Mouse (Mus musculus) bone marrow, adult 2 months (tissue): ENCODE results near the gene Mrc1.

ENCODE experiments used
- CTCF ChIP-seq: fragments of 200-500 bp; IDR thresholded peaks from 2 replicates; pipeline ENCODE4 v1.5.1; 2011; ENCODE audit warnings: low read length, control low read depth; ENCODE audit not compliant: control insufficient read depth, insufficient read depth
- POLR2A ChIP-seq: fragments of 200-500 bp; IDR thresholded peaks from 2 replicates; pipeline ENCODE4 v1.6.1; 2011; ENCODE audit warnings: low read depth, mild to moderate bottlenecking, control low read depth, low read length, borderline replicate concordance; ENCODE audit not compliant: control insufficient read depth

GRCm38 (mm10) chr2:14214764-14215163 is 14.4 kb upstream of the Mrc1 start:
- TF ChIP-seq POLR2A (no peak), CTCF (no peak)
